Mouse (Mus musculus): Measurements from ENCODE around the gene Dcakd. TPM values are rescaled to one million over a fixed set of nuclear protein-coding genes. Genes with fewer than 3 reads are reported as not detected.
A peak's percentile ranks its signal among the peaks of the same experiment; 100 is the strongest.
"Not testable (repeated sequence)": the region's sequence is repeated elsewhere in the genome, so short reads cannot be mapped to it uniquely, and the experiment has no call there.

The Dcakd gene
- polyA plus RNA-seq, 1 experiment from 2014 or later: 259 TPM

DNA sequence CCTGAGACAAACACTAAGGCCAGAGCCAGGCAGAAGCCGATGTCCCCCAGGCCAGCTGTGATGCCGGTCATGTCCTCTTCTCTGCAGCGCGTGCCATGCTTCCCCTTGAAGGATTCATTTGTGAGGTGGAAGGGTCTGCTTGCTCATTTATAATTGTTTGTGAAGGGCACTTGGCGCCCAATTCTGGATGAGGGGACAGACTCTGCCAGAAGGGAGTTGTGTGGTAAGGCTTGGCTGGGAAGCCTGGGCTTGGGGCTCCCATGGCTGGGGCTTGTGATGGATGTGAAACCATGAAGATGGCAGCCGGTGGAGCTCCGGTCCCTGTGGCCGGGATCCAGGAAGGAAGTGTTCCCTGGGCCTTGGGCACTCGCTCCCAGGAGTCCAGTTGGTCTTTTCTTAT, 44.0 kb downstream of the Dcakd start:
- H3K4me1 ChIP-seq (ENCODE audit: control insufficient read depth, insufficient read depth, low read length): no peaks in the 10 kb centered on the region
- H3K9ac ChIP-seq (ENCODE audit: low read length): no peak overlapping the region
- no peak for DNase-seq (ENCODE audit: low spot score, missing footprints)
- no peak overlapping the region for H3K4me3 ChIP-seq (ENCODE audit: low read depth, low read length)
- H3K9me3 ChIP-seq (ENCODE audit: control insufficient read depth, low read length): no peaks in the 10 kb centered on the region
- WGBS: 86% methylated on average over 9 of the region's 9 CpGs
- ATAC-seq (ENCODE audit: low FRiP score): no peak
- peaks cover 6% of the 10 kb centered on the region for H3K27me3 ChIP-seq (ENCODE audit: control insufficient read depth, insufficient read depth, low read length)
- no peak overlapping the region for H3K27ac ChIP-seq (ENCODE audit: low read depth, low read length)
- H3K36me3 ChIP-seq (ENCODE audit: control insufficient read depth, insufficient read depth, low read length): no peaks in the 10 kb centered on the region
- no peak overlapping the region for H3K4me2 ChIP-seq

GRCm38 (mm10) chr11:102981151-102981890, 46.8 kb downstream of the Dcakd start:
- no peak overlapping the region for H3K4me2 ChIP-seq
- H3K27ac ChIP-seq (ENCODE audit: low read depth, low read length): no peak overlapping the region
- no peaks in the 10 kb centered on the region for H3K4me1 ChIP-seq (ENCODE audit: control insufficient read depth, insufficient read depth, low read length)
- ATAC-seq (ENCODE audit: low FRiP score): no peak
- H3K36me3 ChIP-seq (ENCODE audit: control insufficient read depth, insufficient read depth, low read length): no peaks in the 10 kb centered on the region
- H3K9me3 ChIP-seq (ENCODE audit: control insufficient read depth, low read length): no peaks in the 10 kb centered on the region
- H3K4me3 ChIP-seq (ENCODE audit: low read depth, low read length): no peak overlapping the region
- no peak overlapping the region for H3K9ac ChIP-seq (ENCODE audit: low read length)
- WGBS: 70% methylated on average over 10 of the region's 10 CpGs
- H3K27me3 ChIP-seq (ENCODE audit: control insufficient read depth, insufficient read depth, low read length): no peaks in the 10 kb centered on the region
- no peak for DNase-seq (ENCODE audit: low spot score, missing footprints)

GRCm38 (mm10) chr11:102978052-102978666, 50.0 kb downstream of the Dcakd start:
- Histone ChIP-seq H3K9me3 (ENCODE audit: control insufficient read depth, low read length) (no peaks in the 10 kb centered on the region), H3K9ac (ENCODE audit: low read length) (no peak overlapping the region), H3K36me3 (ENCODE audit: control insufficient read depth, insufficient read depth, low read length) (no peaks in the 10 kb centered on the region), H3K4me1 (ENCODE audit: control insufficient read depth, insufficient read depth, low read length) (no peaks in the 10 kb centered on the region), H3K27me3 (ENCODE audit: control insufficient read depth, insufficient read depth, low read length) (no peaks in the 10 kb centered on the region), H3K27ac (ENCODE audit: low read depth, low read length) (no peak overlapping the region), H3K4me2 (no peak overlapping the region), H3K4me3 (ENCODE audit: low read depth, low read length) (no peak overlapping the region)
- 65% methylated on average over 6 of the region's 6 CpGs for WGBS
- no peak for DNase-seq (ENCODE audit: low spot score, missing footprints)
- ATAC-seq (ENCODE audit: low FRiP score): no peak

GRCm38 (mm10) chr11:102975966-102976365, 52.2 kb downstream of the Dcakd start:
- not testable (repeated sequence) for DNase-seq (ENCODE audit: low spot score, missing footprints); H3K9ac ChIP-seq (ENCODE audit: low read length); ATAC-seq (ENCODE audit: low FRiP score); H3K36me3 ChIP-seq (ENCODE audit: control insufficient read depth, insufficient read depth, low read length); H3K27ac ChIP-seq (ENCODE audit: low read depth, low read length); H3K4me2 ChIP-seq; H3K9me3 ChIP-seq (ENCODE audit: control insufficient read depth, low read length); H3K4me1 ChIP-seq (ENCODE audit: control insufficient read depth, insufficient read depth, low read length); H3K4me3 ChIP-seq (ENCODE audit: low read depth, low read length); H3K27me3 ChIP-seq (ENCODE audit: control insufficient read depth, insufficient read depth, low read length)
- WGBS: 83% methylated on average over 9 of the region's 9 CpGs

- WGBS: 73% methylated on average over 1 of the region's 1 CpGs
- Histone ChIP-seq H3K27me3 (ENCODE audit: control insufficient read depth, insufficient read depth, low read length) (no peaks in the 10 kb centered on the region), H3K4me3 (ENCODE audit: low read depth, low read length) (no peak overlapping the region), H3K4me2 (no peak overlapping the region), H3K9ac (ENCODE audit: low read length) (no peak overlapping the region), H3K4me1 (ENCODE audit: control insufficient read depth, insufficient read depth, low read length) (no peaks in the 10 kb centered on the region), H3K27ac (ENCODE audit: low read depth, low read length) (no peak overlapping the region), H3K9me3 (ENCODE audit: control insufficient read depth, low read length) (no peaks in the 10 kb centered on the region), H3K36me3 (ENCODE audit: control insufficient read depth, insufficient read depth, low read length) (no peaks in the 10 kb centered on the region)
- ATAC-seq (ENCODE audit: low FRiP score) (no peak), DNase-seq (ENCODE audit: low spot score, missing footprints) (no peak)
These were observed 55.8 kb downstream of the Dcakd start for GRCm38 (mm10) chr11:102972326-102972725.

- Histone ChIP-seq H3K27ac (ENCODE audit: low read depth, low read length) (no peak overlapping the region), H3K27me3 (ENCODE audit: control insufficient read depth, insufficient read depth, low read length) (no peaks in the 10 kb centered on the region), H3K9ac (ENCODE audit: low read length) (no peak overlapping the region), H3K4me1 (ENCODE audit: control insufficient read depth, insufficient read depth, low read length) (no peaks in the 10 kb centered on the region), H3K4me2 (no peak overlapping the region), H3K9me3 (ENCODE audit: control insufficient read depth, low read length) (no peaks in the 10 kb centered on the region), H3K36me3 (ENCODE audit: control insufficient read depth, insufficient read depth, low read length) (no peaks in the 10 kb centered on the region), H3K4me3 (ENCODE audit: low read depth, low read length) (no peak overlapping the region)
- ATAC-seq (ENCODE audit: low FRiP score) (no peak), DNase-seq (ENCODE audit: low spot score, missing footprints) (no peak)
- WGBS: 63% methylated on average over 5 of the region's 5 CpGs
These were observed 56.5 kb downstream of the Dcakd start for GRCm38 (mm10) chr11:102971604-102972003.

- ATAC-seq (ENCODE audit: low FRiP score): no peak
- DNase-seq (ENCODE audit: low spot score, missing footprints): no peak
- Histone ChIP-seq H3K4me2 (no peak overlapping the region), H3K4me3 (ENCODE audit: low read depth, low read length) (no peak overlapping the region), H3K27me3 (ENCODE audit: control insufficient read depth, insufficient read depth, low read length) (no peaks in the 10 kb centered on the region), H3K36me3 (ENCODE audit: control insufficient read depth, insufficient read depth, low read length) (no peaks in the 10 kb centered on the region), H3K9me3 (ENCODE audit: control insufficient read depth, low read length) (no peaks in the 10 kb centered on the region), H3K4me1 (ENCODE audit: control insufficient read depth, insufficient read depth, low read length) (peaks cover 18% of the 10 kb centered on the region), H3K27ac (ENCODE audit: low read depth, low read length) (peak overlapping the region; percentile 81; the same call in 1 of the 2 replicates), H3K9ac (ENCODE audit: low read length) (no peak overlapping the region; the same call in 1 of the 2 replicates)
- WGBS: 73% methylated on average over 16 of the region's 16 CpGs
These were observed 63.5 kb downstream of the Dcakd start for GRCm38 (mm10) chr11:102964547-102965091.

DNA sequence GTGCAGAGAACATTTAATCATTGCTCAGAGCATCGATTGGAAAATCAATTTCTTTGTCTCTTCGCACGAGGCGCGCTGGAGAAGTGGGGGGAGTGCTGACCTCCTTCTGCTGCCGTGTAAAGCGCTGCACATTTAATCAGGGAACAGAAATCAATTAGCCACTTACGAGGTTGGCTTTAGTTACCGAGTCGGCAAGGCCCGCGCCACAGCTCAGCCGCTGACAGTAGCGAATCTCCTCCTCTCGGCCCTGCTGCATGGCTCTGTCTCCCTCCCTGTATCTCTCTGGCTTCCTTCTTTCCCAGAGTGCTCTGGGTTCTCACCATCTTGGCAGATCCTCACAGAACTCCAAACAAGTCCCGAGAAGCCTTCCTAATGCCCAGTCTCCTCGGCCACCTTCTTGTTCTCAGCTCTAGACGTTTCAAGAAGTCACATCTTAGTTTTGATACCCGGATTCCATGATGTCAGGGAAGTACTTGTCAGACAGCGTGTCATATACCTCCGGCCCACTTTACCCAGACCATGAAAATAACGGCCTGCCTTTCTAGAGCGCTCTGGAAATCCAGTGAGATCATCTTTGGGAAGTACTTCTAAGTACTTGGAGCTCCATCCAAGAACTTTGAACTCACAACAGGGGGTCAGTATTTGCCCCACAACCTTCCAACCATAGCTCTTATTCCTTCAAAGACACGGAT, 64.1 kb downstream of the Dcakd start:
- WGBS: 17% methylated on average over 24 of the region's 24 CpGs
- peak overlapping the region; percentile 81 for H3K27ac ChIP-seq (ENCODE audit: low read depth, low read length)
- DNase-seq (ENCODE audit: low spot score, missing footprints) (peak; percentile 90), ATAC-seq (ENCODE audit: low FRiP score) (peak; percentile 38)
- H3K27me3 ChIP-seq (ENCODE audit: control insufficient read depth, insufficient read depth, low read length): no peaks in the 10 kb centered on the region
- no peaks in the 10 kb centered on the region for H3K9me3 ChIP-seq (ENCODE audit: control insufficient read depth, low read length)
- H3K4me2 ChIP-seq: peak overlapping the region; percentile 45
- no peaks in the 10 kb centered on the region for H3K36me3 ChIP-seq (ENCODE audit: control insufficient read depth, insufficient read depth, low read length)
- peak overlapping the region; percentile 60 for H3K9ac ChIP-seq (ENCODE audit: low read length)
- 0 out of 2 replicates have a peak overlapping the region, but pooled peaks have one; percentile 6 for H3K4me3 ChIP-seq (ENCODE audit: low read depth, low read length)
- H3K4me1 ChIP-seq (ENCODE audit: control insufficient read depth, insufficient read depth, low read length): peaks cover 18% of the 10 kb centered on the region
